Mouse (Mus musculus) heart, postnatal 0 days (tissue): Measurements from ENCODE around the gene Parp14.

Source experiments
- CTCF ChIP-seq: IDR thresholded peaks from 2 replicates; pipeline ENCODE4 v1.5.1; 2016; ENCODE audit warnings: antibody characterized with exemption, control low read depth, low read depth
- EP300 ChIP-seq: IDR thresholded peaks from 2 replicates; pipeline ENCODE4 v1.6.1; 2016; ENCODE audit warnings: antibody characterized with exemption, low read depth

DNA sequence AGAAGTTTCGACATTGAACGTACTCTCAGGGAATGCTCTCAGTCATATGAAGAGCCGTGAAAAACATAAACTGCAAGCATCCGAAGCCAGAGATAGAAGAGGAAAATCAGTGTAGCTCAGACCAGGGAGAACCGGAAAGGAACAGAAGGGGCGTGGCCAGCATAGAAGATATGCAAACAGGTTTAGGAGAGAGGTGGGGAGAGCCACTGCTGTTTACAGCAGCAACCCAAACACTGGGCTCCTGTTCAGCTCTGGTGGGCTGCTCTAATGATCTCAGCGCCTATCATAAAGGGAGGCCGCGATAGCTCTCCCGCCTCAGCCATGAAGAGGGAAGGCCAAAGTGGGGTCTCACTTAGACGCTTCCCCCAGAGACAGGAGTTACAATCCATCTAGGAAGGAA, 3.6 kb downstream of the Parp14 start:
- TF ChIP-seq CTCF (no peak), EP300 (no peak)
